Mouse (Mus musculus) lung, postnatal 4 days (tissue): Measurements from ENCODE around the gene Slc25a51.

ENCODE experiments used
- DNase-seq, 2 experiments: peaks; one replicate each; pipeline ENCODE4 v3.0.0; 2021

Slc25a51 gene

GRCm38 (mm10) chr4:45408427-45409132, at the start of gene Slc25a51:
Gene Slc25a51 (minus strand): TSS chr4:45408766.
- peak; percentile 90 to 95 for DNase-seq

GRCm38 (mm10) chr4:45457543-45457942, 49.0 kb upstream of the Slc25a51 start:
- no peak for DNase-seq

GRCm38 (mm10) chr4:45455001-45455400, 46.4 kb upstream of the Slc25a51 start:
- no peak for DNase-seq

- DNase-seq = peak; percentile 32 to 39
Measured at GRCm38 (mm10) chr4:45453271-45453851, 44.8 kb upstream of the Slc25a51 start.

GRCm38 (mm10) chr4:45452569-45453111, 44.1 kb upstream of the Slc25a51 start:
- peak; percentile 68 to 83 for DNase-seq

GRCm38 (mm10) chr4:45449012-45449411, 40.4 kb upstream of the Slc25a51 start:
- DNase-seq = no peak

- peak in 1 of 2 experiments; percentile 33 for DNase-seq
Measured at GRCm38 (mm10) chr4:45448481-45448880, 39.9 kb upstream of the Slc25a51 start.

GRCm38 (mm10) chr4:45447196-45447595, 38.6 kb upstream of the Slc25a51 start:
- DNase-seq = peak in 1 of 2 experiments; percentile 53

- DNase-seq = no peak
Measured at GRCm38 (mm10) chr4:45445235-45445634, 36.7 kb upstream of the Slc25a51 start.

- DNase-seq = no peak
Measured at GRCm38 (mm10) chr4:45444813-45445212, 36.2 kb upstream of the Slc25a51 start.

- DNase-seq = no peak
Measured at GRCm38 (mm10) chr4:45443652-45444051, 35.1 kb upstream of the Slc25a51 start.

GRCm38 (mm10) chr4:45442237-45442636, 33.7 kb upstream of the Slc25a51 start:
- DNase-seq = peak in 1 of 2 experiments; percentile 37

- no peak for DNase-seq
Measured at GRCm38 (mm10) chr4:45441778-45442177, 33.2 kb upstream of the Slc25a51 start.

- DNase-seq = no peak
Measured at GRCm38 (mm10) chr4:45439281-45439680, 30.7 kb upstream of the Slc25a51 start.

- DNase-seq = no peak
Measured at GRCm38 (mm10) chr4:45437010-45437409, 28.4 kb upstream of the Slc25a51 start.

- DNase-seq = no peak
Measured at GRCm38 (mm10) chr4:45436383-45436913, 27.9 kb upstream of the Slc25a51 start.

- peak; percentile 31 to 57 for DNase-seq
Measured at GRCm38 (mm10) chr4:45435899-45436298, 27.3 kb upstream of the Slc25a51 start.

- no peak for DNase-seq
Measured at GRCm38 (mm10) chr4:45434681-45435080, 26.1 kb upstream of the Slc25a51 start.

GRCm38 (mm10) chr4:45434071-45434470, 25.5 kb upstream of the Slc25a51 start:
- DNase-seq = no peak

- no peak for DNase-seq
Measured at GRCm38 (mm10) chr4:45431806-45432205, 23.2 kb upstream of the Slc25a51 start.

GRCm38 (mm10) chr4:45431316-45431715, 22.8 kb upstream of the Slc25a51 start:
- no peak for DNase-seq

GRCm38 (mm10) chr4:45429451-45429850, 20.9 kb upstream of the Slc25a51 start:
- no peak for DNase-seq

GRCm38 (mm10) chr4:45426724-45427457, 18.3 kb upstream of the Slc25a51 start:
- DNase-seq = no peak
